Mouse (Mus musculus): ENCODE measurements around the gene Zfp385c.

DNA sequence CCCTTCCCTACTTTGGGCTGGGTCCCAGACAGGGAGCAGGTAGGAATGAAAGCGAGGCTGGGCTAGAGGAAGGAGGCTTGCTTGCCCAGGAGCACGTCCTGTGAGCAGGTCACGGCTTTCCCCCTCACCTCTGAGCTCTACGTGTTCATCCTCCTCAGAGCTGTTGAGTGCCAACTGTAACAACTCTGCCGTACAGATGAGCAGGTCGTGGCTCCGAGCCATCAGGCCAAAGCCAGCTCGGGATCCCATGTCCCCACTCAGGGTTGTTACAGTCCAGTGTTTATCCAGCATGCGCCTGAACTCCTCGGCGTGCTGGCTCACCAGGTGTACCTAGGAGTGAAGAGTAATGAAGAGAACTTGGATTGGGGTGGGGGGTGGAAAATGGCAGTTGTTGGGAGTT is 11.1 kb upstream of the Zfp385c start:
- TF ChIP-seq POLR2A (IDR thresholded peaks at IDR 0.05; ENCODE audit: insufficient read depth, low read depth, low read length), result no peak
- TF ChIP-seq CTCF (IDR thresholded peaks at IDR 0.05), result no peak
- no peak for TF ChIP-seq EP300 (IDR thresholded peaks at IDR 0.05; ENCODE audit: insufficient read depth, low read depth, low read length)

All from heart, adult 2 months (tissue).